Mouse (Mus musculus) liver, embryonic 14.5 days (tissue): ENCODE measurements around the gene Arl13b.

Experiments
- CTCF ChIP-seq: IDR thresholded peaks from 2 replicates; pipeline ENCODE4 v1.5.1; 2016; ENCODE audit warnings: antibody characterized with exemption, low read depth, control low read depth
- EP300 ChIP-seq: IDR thresholded peaks from 2 replicates; pipeline ENCODE4 v1.6.1; 2016; ENCODE audit warnings: antibody characterized with exemption, low read depth

GRCm38 (mm10) chr16:62826156-62827001, 20.5 kb downstream of the Arl13b start:
- TF ChIP-seq CTCF: peak; percentile 68
- TF ChIP-seq EP300: no peak
